ENCODE assay signal across 9 mouse cellular contexts in genomic region chrX:99358051-99358617, GRCm38 (mm10).
DNase-seq lines count a peak whose midpoint lies in the region; ATAC-seq lines count a peak whose summit lies in the region.
"Had no signal": no experiment of that assay in that cellular context is flagged by ENCODE, and none has a peak within 500 bp of the region (broad histone marks: within the 10 kb centered on the region; RNA-seq: fewer than 3 reads in every experiment).

No protein-coding gene starts in this region.

- peak; percentile 78 for ATAC-seq in kidney, embryonic 16.5 days (ENCODE audit: low FRiP score, low TSS enrichment)
- peak; percentile 67 for ATAC-seq in common myeloid progenitor, adult 5-6 weeks (replicated peaks; ENCODE audit: low read depth, poor library complexity, severe bottlenecking)
- peak; percentile 75 for ATAC-seq in midbrain, embryonic 12.5 days (ENCODE audit: low FRiP score, low read depth)

- WGBS in kidney, embryonic 16.5 days = 44% methylated on average over 13 of the region's 13 CpGs
- WGBS in midbrain, embryonic 12.5 days = 42% methylated on average over 13 of the region's 13 CpGs

- H3K4me3 ChIP-seq in kidney, embryonic 16.5 days (ENCODE audit: low read length) = no peak overlapping the region
- H3K4me3 ChIP-seq in midbrain, embryonic 12.5 days = no peak overlapping the region

- intact Hi-C loops in heart, postnatal 10 days (cut with DNase I) = loop anchor here (1.0 to 5.0 kb wide), 5 partner anchors 66 to 223 kb away; no protein-coding TSS in a partner anchor

- DNase-seq in kidney, postnatal 14 days = no peak
- DNase-seq in heart, postnatal 10 days = peak; percentile 24 to 33
- no peak for DNase-seq in thymus, postnatal 25 days
- no peak for DNase-seq in layer of hippocampus, adult 11-12 months (ENCODE audit: low spot score)
- no peak for DNase-seq in frontal cortex, postnatal 36 days (ENCODE audit: low spot score in 2 of 2)

- peak overlapping the region; percentile 53; the same call in 1 of the 2 replicates for H3K27ac ChIP-seq in kidney, embryonic 16.5 days (ENCODE audit: low read length)
- H3K27ac ChIP-seq in midbrain, embryonic 12.5 days (replicated peaks) = no peak overlapping the region

- no peaks in the 10 kb centered on the region for H3K9me3 ChIP-seq in kidney, embryonic 16.5 days (ENCODE audit: low read length)
- no peaks in the 10 kb centered on the region for H3K9me3 ChIP-seq in midbrain, embryonic 12.5 days

- no peak overlapping the region for H3K4me2 ChIP-seq in kidney, embryonic 16.5 days (replicated peaks; ENCODE audit: low read depth, low read length)
- H3K4me2 ChIP-seq in midbrain, embryonic 12.5 days (replicated peaks) = no peak overlapping the region

- H3K36me3 ChIP-seq in kidney, embryonic 16.5 days (ENCODE audit: insufficient read depth, low read length) = no peaks in the 10 kb centered on the region
- no peaks in the 10 kb centered on the region for H3K36me3 ChIP-seq in midbrain, embryonic 12.5 days

- peaks cover 8% of the 10 kb centered on the region; the same call in 1 of the 2 replicates for H3K4me1 ChIP-seq in kidney, embryonic 16.5 days (ENCODE audit: insufficient read depth, low read length)
- H3K4me1 ChIP-seq in midbrain, embryonic 12.5 days = peaks cover 8% of the 10 kb centered on the region

- H3K27me3 ChIP-seq in kidney, embryonic 16.5 days (ENCODE audit: insufficient read depth, low read length) = peaks cover 49% of the 10 kb centered on the region
- H3K27me3 ChIP-seq in midbrain, embryonic 12.5 days = peaks cover 95% of the 10 kb centered on the region
- H3K27me3 ChIP-seq: CH12.LX had no signal

- no peak overlapping the region for H3K9ac ChIP-seq in kidney, embryonic 16.5 days (replicated peaks; ENCODE audit: low read length)
- H3K9ac ChIP-seq in midbrain, embryonic 12.5 days (replicated peaks) = no peak overlapping the region

Comparison
In these comparisons a context has a peak if more than half of its experiments do, and no peak if none do; other contexts are left out.
1. DNase-seq: peak in heart, postnatal 10 days (2 of 2); none in kidney, postnatal 14 days (single experiment), thymus, postnatal 25 days (single experiment), layer of hippocampus, adult 11-12 months (single experiment) and frontal cortex, postnatal 36 days (0 of 2).
2. Peak in every context shown above with its lines, with median percentiles within 50 percentile points of each other: ATAC-seq.